Mouse (Mus musculus) retina, adult 2 months (tissue): Measurements from ENCODE around the gene Gm21985.
A peak's percentile ranks its signal among the peaks of the same experiment; 100 is the strongest.
"Not testable (repeated sequence)": the region's sequence is repeated elsewhere in the genome, so short reads cannot be mapped to it uniquely, and the experiment has no call there.

ENCODE experiments used
- DNase-seq: peaks from one replicate; pipeline ENCODE4 v3.0.0-alpha.2; 2012; ENCODE audit warnings: low read depth, low spot score

The Gm21985 gene

DNA sequence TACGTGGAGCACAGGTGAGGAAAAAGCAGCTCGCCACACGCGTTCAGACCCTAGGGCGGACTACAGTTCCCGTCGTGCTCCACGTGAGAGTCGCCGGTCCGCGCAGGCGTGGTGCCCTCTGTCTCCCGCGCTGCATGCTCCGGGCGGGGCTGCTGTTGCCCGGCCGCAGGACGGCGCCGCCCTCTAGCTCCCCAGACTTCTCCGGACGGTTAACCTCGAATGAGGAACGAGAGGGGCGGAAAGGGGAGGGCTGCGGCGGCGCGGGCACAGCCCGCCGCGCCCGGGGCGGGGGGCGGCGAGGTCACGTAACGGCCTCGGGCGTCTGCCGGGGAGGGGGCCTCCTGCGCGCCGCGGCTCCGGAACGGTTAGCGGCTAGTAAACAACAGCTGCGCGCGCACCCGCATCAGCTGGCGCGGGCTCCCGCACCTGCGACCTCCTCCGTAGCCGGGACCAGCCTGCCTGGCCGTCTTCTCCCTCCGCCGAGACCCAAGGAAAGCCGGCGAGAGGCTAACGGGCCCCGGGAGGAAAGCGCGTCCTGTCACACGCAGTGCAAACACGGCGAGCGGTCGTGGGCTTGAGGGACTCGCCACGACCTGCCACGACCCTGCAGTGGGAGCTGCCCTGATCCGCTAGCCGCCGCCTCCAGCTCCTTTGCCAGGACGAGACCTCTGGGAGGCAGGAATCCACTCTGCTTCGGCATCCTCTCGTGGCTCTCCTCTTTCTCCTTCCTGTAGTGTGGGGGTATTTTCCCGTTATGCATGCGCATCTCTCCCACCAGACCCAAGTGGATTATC is 469 bp upstream of the Gm21985 start, which contains the start of gene Slc12a6:
Slc12a6 (plus strand) TSS at position 378 of the 794 bp plus-strand sequence.
- peak; percentile 82 for DNase-seq

DNA sequence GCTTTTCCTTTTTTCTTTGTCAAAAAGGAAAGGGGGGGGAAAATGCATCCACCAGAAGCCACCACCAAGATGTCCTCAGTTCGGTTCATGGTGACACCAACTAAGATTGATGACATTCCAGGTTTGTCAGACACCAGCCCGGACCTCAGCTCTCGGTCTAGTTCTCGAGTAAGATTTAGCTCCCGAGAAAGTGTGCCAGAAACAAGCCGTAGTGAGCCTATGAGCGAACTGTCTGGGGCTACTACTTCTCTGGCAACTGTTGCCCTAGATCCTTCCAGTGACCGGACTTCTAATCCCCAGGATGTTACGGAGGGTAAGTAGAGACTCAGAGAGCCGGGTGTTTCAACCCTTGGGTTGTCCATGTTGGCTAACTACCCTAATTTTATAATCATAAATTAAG is 666 bp downstream of the Gm21985 start:
- DNase-seq, result no peak

DNA sequence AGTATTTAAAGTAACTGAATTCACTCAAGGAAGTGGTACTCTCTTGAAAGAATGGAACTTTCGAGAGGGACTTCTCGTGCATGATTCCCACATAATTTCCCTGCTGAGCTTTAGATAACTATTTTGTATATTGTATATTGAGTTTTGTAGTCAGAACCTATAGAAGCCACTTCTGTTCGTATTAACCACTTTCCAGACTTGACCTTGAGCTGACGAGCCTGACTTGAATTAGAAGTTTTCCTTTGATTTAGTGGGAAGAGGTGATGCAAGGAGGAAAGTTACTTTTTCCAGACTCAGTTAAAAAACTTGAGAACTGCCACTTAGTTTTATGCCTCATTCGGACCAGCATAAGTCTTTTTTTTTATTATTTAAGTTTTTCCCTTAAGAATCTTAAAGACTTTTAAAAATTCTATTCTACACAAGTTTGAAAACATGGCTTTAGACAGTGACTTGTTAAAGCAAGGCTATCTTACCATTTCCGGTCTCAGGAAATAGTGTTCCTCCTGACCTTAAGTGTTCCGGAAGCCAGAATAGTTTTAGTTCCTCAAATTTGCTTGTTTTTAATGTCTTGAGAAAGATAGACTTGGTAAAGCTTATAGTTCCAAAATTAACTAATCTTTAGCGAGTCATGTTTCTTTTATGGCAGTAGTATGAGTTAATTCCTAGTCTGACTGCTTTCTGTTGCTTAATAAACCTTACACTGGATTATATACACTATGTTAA is 1.6 kb downstream of the Gm21985 start:
- no peak for DNase-seq

DNA sequence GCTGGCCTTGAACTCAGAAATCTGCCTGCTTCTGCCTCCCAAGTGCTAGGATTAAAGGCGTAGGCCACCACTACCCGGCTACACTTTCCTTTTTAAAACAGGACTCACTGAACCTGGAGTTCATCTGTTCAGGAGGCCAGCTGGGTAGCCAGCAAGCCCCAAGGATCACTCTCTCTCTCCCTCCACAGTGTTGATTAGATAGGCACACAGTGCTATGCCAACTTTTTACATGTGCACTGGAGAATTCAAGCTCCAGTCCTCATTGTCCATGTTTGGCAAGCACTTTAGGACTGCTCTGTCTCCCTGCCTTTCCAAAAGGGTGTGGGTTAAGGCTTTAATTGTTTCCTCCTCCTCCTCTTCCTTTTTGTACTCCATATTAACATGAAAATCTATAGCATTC is 3.9 kb downstream of the Gm21985 start:
- no peak for DNase-seq

DNA sequence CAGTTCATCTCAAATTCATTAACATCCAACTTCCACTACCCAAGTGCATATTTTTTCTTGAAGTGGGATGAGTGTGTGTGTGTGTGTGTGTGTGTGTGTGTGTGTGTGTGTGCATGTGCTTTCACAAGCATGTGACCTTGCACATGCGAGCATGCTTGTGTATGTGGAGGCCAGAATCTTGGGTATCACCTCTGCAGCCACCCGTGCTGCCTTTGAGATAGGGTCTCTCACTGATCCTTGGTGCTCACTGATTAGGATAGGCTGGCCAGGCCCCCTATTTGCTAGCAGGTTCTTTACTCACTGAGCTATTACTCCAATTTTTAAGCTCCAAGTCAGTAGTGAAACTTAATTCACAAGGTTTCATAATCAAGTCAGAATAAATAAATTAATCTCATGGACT is 6.8 kb downstream of the Gm21985 start:
- no peak for DNase-seq

DNA sequence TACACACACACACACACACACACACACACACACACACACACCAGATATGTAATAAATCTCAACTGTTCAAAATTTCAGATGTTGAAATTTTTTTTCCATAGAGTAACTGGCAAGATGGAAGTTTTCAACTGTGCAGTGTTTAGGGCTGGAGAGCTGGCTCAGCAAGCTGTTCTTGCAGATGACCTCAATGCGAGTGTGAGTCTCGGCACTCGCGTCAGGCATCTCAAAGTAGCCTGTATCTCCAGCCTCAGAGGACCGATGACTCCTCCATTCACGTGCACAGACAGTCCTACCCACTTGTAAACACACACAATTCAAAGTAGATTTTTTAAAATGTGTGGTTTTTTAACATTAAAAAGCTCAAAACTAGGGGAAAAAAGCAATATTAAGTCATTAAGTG is 7.4 kb downstream of the Gm21985 start:
- DNase-seq, result no peak

DNA sequence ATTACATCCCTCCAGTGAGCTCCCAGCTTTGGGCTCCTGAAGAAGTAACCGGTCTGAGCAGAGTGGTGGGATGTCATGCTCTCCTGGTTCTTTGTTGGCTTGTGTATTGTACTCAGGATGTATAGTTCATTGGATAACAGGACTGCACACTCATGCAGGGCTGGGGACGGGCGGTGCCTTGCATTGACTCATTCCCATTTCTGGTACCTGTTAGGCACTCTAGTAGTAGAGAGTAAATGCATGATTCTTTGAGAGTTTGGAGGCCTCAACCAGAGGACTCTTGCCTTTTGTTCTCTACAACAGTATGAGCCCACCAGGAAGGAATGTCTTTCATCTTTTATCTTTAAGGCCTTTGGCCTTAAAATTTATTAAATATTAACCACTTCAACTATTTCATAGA is 10.8 kb downstream of the Gm21985 start:
- no peak for DNase-seq

DNA sequence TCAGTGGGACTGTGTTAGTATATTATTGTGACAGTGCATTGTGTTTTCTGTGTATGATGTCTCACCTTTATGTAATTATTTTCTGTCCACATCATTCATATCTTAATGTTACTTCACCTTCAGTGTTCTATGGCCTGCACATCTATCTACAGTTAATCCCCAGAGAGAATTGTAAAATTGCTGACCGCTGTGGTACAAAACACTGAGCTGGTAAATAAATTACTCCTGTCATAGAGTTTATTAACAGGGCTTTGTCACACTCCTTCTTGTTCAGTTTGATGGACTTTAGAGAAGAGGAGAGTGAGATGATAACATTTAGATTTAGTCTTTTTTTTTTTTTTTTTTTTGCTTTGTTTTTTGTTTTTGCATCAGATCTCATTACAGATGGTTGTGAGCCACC is 16.7 kb downstream of the Gm21985 start:
- DNase-seq, result no peak

DNA sequence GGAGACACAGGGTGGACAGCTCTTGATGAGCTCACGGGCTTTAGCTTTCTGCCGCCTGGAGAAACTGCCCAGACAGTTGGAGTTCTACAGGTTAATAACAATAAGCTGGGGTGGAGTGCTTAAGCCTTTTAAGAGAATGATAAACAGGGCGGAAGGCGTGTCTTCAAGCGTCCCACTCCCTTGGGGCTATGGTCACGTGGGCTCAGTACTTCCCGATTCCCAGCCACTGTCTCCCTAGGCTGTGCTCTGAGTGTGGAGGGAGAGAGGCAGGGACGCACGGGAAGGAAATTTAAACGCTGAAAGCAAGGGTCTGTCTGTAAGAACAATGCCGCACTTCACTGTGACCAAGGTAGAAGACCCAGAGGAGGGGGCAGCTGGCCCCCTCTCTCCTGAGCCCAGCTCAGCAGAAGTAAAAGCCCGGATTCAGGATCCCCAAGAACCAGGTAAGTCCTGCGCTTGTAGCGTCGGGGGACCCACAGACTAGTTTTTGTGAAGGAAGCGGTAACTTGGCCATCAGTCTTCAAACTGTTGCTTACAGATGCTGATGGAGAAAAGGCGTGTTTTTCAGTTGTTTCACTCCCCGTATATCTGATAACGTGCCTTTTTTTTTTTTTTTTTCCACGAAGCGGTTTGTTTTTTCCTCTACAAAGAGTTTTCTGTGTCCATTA is 18.4 kb downstream of the Gm21985 start:
- DNase-seq, result peak; percentile 66

DNA sequence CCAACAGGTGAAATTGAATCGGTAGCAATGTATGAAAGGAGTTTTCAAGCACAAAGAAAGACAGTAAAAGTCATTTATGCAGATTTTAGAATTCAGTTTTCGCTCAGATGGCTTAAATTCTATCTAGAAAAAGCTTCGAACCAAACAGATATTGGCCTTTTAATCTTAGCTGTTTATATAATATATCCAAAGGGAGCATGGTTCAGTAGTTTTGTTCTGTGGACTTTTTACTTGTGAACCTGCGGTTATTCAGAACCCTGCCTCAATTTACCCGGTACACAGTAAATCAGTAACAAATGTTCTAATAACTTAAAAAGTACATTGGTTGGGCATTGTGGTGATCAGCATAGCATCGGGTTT is 18.9 kb downstream of the Gm21985 start:
- no peak for DNase-seq

DNA sequence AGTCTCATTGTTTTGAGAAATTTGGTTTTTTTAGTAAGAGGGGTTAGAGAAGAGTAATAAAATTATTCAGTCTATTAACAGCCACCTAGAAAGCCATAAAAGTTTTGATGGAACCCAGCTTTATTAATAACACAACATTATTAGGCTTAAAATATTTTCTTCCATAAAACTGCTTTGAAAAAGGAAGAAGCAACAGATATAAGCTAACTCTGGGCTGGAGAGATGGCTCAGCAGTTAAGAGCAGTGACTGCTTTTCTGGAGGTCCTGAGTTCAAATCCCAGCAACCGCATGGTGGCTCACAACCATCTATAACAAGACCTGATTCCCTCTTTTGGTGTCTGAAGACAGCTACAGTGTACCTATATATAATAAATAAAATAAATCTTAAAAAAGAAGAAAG is 19.9 kb downstream of the Gm21985 start:
- DNase-seq, result not testable (repeated sequence)

DNA sequence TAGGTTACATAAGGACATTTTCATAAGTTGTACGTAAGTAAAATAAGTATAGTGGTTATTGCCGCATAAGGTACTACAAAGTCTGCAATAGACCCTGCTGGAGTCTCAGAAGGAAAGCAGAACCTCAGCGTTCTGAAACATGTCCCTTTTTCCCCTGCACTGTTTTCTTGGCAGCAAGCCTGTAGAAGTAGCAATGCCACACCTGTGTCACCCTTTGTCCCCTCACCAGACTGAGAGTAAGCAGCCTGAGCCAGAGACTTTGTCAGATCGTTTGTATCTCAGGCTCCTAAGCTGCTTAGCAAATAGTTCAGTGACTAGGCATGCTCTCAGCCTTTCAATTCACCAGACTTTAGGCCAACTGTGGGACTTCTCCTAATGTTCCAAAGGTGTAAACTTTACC is 20.9 kb downstream of the Gm21985 start:
- DNase-seq, result peak; percentile 50

DNA sequence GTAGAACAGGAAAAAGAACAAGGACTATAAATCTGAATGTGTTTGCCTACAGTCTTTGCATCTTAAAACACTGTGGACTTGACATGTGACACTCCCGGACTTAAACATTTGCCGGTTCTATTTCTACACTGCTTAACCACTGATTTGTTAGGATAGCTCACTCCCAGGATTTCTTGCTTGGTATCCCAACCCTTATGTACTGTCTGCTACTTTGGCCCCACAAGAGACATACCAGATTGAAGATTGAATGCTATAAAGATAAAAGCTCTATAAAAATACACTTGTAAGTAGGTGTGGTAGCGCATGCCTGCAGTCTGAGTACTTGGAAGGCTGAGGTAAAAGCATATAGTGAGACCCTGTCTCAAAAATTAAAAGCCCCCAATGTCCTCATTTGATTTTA is 23.4 kb downstream of the Gm21985 start:
- no peak for DNase-seq

DNA sequence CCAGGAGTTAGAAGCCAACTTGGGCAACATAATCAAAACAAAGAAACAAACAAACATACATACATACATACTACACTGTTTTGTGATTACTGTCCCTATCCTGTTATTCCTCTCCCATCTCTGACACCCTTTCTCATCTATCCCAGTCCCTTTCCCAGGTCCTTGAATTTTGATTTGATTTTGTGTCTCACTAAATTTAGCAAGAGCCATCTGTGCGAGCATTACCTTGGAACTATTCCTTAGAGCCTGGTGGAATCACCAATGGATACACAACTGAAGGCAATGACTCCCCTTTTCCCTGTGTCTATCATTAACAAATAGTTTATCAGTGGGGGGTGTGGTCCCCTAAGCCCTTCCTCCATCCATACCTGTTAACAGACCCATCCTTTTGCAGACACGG is 26.7 kb downstream of the Gm21985 start:
- DNase-seq, result no peak

DNA sequence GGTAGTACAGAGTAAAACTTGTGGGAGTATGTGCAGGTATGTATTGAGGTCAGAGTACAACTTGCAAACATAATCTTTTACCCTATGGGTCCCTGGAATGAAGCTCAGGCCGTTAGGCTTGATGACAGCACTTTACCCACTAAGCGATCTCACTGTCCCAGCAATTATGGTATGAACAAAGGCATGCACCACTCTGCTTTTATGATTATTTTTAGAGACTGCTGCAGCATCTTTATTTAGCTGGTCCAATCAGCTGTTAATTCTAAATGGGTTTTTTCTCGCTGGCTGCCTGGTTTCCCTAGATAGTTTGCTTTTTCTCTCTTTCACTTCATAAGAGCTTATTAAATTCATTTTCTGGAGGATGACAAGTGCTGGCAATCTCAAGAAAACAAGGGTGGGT is 30.1 kb downstream of the Gm21985 start:
- DNase-seq, result no peak

DNA sequence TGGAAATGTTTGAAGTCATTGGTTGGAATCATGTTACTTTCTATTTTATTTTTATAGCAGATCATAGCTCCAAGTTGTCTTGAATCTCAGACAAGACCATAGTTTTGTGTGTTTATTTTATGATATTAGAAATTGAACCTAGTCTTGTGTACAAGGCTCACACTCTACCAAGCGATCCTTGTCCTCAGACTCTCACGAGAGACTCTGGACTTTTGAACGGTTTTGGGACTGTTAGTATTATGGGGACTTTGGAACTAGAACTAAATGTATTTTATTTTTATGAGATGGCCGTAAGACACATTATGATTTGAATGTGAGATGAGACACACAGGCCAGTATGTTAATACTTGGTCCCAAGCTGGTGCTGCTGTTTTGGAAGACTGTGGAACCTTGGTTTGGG is 32.1 kb downstream of the Gm21985 start:
- no peak for DNase-seq

DNA sequence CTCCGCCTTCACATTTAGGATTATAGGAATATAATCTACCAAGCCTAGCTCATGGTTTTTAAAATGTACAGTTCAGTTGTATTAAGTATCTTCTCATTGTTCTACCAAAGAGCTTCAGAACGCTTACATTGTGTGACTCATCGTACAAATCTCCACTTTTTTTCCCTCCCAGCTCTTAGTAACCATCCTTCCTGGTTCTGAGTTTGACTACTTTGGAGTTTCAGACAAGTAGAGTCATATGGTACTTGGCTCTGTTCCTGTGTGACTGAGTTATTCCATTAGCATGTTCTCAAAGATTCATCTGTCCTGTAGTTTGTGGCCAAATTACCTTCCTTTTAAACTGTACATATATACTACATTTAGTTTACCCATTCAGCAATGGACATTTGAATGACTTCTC is 42.6 kb downstream of the Gm21985 start:
- no peak for DNase-seq

DNA sequence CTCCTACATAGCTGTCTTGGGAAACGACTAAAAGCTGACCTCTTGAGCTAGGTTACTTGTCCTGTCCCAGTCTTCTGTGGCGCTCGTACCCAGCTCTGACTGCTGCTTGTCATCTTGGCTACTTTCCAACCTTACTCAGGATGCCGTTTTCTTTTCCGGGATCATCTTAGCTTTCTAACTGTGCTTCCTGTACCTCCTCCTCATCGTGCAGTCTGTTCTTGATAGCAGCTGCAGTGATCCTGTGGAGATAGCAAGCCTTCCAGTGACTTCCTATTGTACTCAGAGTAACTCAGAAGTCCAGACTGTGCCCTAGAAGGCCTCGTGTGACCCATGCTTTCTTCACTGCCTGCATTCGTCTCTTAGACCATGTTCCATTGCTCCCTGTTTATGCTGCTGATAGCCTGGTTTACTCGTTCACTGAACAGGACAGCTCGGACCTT is 43.1 kb downstream of the Gm21985 start:
- DNase-seq, result no peak

DNA sequence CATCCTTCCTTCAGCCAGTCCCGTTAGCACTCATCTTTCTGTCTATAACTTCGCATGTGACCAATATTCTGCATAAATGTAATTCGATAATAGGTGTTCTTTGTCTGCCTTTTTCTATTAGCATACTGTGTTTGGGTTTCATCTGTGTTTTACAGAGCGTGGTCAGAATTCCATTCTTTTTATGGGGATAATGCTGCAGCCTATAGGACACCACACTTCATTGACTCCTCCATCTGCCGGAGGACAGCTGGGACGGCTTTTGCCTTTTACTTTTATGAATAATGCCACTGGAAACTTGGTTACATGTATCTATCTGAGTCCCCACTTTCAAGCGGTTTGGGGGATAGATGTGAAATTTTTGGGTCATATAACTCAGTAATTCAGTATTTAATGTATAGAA is 49.5 kb downstream of the Gm21985 start:
- DNase-seq, result no peak

DNA sequence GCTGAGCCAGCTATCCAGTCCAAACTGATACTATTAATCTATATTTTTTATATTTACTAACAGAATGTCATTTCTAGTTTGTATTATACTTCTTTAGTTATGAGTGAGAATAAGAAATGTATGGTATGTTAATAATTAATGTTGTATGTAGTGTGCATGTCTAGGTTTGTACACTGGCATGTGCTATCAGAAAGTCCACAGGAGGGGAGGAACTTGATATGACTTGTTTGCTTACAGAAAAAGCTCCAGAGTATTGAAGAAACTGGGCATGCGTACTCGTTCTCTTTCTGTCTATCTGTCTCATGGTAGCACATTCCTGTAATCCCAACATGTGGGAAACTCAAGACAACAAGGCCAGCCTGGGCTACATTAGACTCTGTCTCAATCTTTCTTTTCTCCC is 52.1 kb downstream of the Gm21985 start:
- DNase-seq, result no peak

DNA sequence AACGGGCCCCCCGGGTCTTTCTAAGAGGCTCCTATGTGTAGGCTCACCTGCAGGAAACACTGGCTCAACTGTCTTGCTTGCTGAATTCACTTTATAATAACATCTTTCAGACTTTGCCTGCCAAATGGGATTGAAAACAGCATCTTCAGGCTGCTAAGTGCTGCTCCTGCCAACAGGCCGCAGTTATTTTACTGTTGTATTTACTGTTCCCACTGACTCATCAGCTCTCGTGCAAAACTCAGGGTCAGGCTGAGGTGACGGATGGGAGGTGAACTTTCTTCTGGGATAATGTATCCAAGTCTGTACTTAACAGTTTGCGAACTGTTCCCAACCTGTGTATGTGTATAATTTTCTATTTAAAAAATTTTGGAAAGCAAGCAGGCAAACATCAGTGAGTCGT is 52.8 kb downstream of the Gm21985 start:
- no peak for DNase-seq

DNA sequence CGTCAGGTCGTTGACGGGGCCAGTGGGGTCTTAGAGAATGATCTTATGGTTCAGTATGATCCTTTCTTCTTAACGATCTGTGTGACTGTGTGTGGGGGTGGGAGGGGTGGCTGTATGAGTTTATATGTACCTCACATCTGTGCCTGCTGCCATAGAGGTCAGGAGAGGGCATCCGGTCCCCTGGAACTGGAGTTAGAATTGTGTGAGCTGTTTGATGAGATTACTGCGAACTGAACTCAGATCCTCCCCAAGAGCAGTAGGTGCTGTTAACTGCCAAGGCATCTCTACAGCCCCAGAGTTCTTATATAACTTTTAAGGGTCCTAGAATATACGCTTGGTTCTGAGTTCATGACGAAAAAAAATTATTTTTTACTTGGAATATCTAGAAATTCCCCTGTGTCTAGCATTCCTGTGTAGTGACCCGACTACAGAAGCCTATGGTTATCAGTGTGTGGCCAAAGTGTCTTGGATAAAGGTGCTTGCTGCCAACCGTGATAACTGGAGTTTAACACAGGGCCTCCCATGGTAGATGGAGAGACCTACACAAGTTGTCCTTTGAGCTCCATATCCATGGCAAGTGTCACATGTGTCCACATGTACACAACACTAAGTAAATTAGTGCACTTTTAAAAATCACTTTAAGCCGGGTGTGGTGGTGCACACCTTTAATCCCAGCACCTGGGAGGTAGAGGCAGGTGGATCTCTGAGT is 62.1 kb downstream of the Gm21985 start:
- DNase-seq, result no peak
